Mouse (Mus musculus) embryonic stem cell, embryonic (primary cell): Measurements from ENCODE around the gene Elmo3.

Experiments
- CTCF ChIA-PET, 4 experiments: fragments of 300-600 bp in 2 of 4; fragments of 350-600 bp in 2 of 4; sonication (Branson Sonifier 250); formaldehyde crosslinking; loops; one replicate each; lab custom pipeline; 2022; ENCODE audit warnings: inconsistent platforms in 2 of 4; lab: Charles Lee
- POLR2A ChIA-PET, 4 experiments: fragments of 300-600 bp in 2 of 4; fragments of 350-600 bp in 2 of 4; sonication (Branson Sonifier 250); formaldehyde crosslinking; loops; one replicate each; lab custom pipeline; 2022; ENCODE audit warnings: antibody characterized with exemption in 4 of 4, inconsistent platforms in 1 of 4; lab: Charles Lee

Elmo3 gene

GRCm38 (mm10) chr8:105342768-105343167 is 37.4 kb downstream of the Elmo3 start:
- CTCF ChIA-PET: interaction anchor here in 1 of 4 experiments (0.6 kb wide), 1 partner anchor 18 kb away, joined by 4 read pairs; no protein-coding TSS in a partner anchor

DNA sequence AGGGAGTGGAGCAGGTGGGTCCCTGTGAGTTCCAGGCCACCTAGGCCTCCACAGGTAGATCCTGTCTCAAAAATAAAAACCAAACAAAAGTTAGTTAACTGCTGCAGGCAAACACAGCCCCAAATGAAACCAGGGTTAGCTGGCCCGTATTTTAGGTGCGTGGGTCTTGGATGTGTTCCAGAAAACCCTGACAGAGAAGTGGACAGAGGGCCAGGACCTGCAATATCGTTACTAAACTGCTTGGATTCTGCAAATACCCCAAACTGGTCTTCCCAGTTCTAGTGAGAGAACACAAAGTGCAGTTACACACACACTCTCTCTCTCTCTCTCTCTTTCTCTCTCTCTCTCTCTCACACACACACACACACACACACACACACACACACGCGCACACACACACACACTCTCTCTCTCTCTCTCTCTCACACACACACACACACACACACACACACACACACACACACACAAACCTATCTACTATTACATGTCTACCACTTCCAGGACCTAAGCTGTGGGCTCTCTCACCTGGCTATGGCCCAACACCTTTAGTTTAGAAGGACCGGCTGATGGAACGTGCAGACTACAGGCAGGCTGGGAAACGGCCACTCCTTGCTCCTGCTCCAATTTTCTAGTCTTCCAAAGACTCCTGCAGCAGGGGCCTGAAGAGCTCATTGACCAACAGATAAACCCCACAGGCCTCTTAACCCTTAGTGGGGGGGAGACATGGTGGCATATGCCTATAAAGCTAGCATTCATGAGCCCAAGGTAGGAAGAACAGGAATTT is 38.6 kb downstream of the Elmo3 start:
- CTCF ChIA-PET: interaction anchor here in 1 of 4 experiments (0.6 kb wide), 1 partner anchor 82 kb away, joined by 3 read pairs; no protein-coding TSS in a partner anchor
- POLR2A ChIA-PET: interaction anchor here in 2 of 4 experiments (1.3 to 1.4 kb wide), 2 partner anchors 16 kb away, joined by 3 to 4 read pairs; no protein-coding TSS in a partner anchor

More at GRCm38 (mm10) chr8:105342768-105343167, 37.4 kb downstream of the Elmo3 start:
- POLR2A ChIA-PET: interaction anchor here in 3 of 4 experiments (0.6 to 1.3 kb wide), 4 partner anchors 10 to 47 kb away, joined by 3 to 4 read pairs (median 4); partner anchors contain the start of gene Exoc3l (in 1 of the 3)

GRCm38 (mm10) chr8:105345061-105345975 is 39.9 kb downstream of the Elmo3 start:
- ChIA-PET CTCF (interaction anchor here in 1 of 4 experiments (0.9 kb wide), 1 partner anchor 86 kb away, joined by 3 read pairs; no protein-coding TSS in a partner anchor), POLR2A (interaction anchor here in 2 of 4 experiments (0.6 to 1.5 kb wide), 3 partner anchors 10 to 24 kb away, joined by 3 to 5 read pairs (median 3); no protein-coding TSS in a partner anchor)

DNA sequence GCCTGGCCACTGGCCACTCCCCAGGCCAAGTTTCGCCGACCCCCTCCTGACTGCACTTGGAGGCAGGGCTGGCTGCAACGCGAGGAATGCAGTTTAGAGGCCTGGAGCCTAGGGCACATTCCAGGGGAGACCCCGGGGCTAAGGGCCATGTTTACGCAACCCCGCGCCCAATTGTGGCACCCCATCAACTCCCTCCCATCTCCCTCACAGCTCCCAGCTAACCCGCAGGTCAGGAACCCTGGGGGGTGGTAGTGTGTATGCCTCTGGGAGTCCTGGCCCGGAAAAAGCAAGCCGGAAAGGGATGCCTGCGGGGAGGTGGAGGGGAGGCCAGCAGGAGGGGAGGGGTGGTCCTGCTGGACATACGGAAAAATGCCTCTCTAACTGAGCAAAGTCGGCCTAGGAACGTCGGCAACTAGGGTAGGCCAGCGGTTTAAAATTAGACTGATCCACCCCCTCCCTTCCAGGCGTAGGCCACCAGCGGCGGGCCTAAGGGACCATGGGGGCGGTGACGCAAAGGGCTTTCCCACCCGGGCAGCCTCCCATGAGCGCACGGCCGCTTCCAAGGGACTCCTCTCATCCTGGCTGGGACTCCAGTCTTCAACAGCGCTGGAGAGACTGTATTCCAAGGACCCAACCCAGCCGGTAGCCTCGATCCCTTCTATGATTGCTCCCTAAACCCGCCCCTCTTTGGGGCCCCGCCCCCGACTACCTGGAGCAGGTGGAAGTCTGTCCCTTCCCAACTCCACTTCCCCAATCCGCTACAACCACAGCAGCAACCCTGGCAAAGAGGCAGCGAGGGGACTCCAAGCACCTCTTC is 41.4 kb downstream of the Elmo3 start:
- POLR2A ChIA-PET: interaction anchor here in 1 of 4 experiments (0.6 kb wide), 1 partner anchor 707 kb away, joined by 4 read pairs; no protein-coding TSS in a partner anchor
- CTCF ChIA-PET: interaction anchor here in 1 of 4 experiments (0.5 kb wide), 1 partner anchor 111 kb away, joined by 3 read pairs; no protein-coding TSS in a partner anchor

DNA sequence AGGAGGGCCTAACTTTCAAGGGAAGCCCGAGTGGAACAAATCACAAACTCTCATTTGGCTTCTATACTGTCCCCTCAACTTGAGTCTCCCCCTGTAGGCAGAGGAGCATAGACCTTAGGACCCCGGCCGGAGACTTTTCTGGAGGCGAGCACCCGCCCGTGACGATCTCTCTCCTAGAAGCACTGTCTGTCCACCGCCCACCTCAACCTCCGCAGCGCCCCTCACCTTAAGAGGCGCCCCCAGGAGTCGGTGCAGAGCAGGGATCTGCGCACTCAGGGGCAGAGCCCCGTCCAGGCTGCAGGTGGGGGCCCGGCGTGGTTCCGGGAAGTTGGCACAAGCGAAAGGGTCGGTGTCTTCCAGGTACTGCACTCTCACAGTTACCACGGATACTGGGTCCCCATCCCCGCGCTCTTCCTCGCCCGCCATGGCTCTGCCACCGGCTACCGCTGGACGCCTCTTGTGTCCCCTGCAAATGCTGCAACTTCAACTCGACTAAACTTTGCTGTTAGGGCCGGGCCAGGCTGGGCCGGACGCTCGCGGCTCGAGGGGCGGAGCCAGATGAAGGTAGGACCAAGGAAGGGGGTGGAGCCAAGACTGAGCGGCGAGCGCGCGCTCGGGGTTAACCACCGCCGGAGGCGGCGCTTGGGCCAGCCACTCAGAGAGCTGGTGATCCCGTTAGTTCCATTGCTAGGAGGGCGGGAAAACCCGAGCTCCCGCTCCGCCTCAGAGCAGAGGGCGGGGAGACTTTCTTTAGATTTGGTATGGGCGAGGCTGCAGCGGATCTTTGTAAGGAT is 42.2 kb downstream of the Elmo3 start, which contains the start of gene Fhod1:
TSS of gene Fhod1 (minus strand) at position 526 of the 794 bp plus-strand sequence.
- ChIA-PET POLR2A (interaction anchor here in 3 of 4 experiments (0.5 to 4.4 kb wide), 62 partner anchors 8 to 1617 kb away, joined by 3 to 32 read pairs (median 4); partner anchors contain the start of genes Tppp3 (in 2 of the 3), 4931428F04Rik (in 1 of the 3), Acd (in 1 of the 3) and B3gnt9 (in 1 of the 3)), CTCF (interaction anchor here (0.5 to 4.3 kb wide), 33 partner anchors 8 to 745 kb away, joined by 3 to 17 read pairs (median 5); partner anchors contain the start of genes 4931428F04Rik (in 2 of the 4), B3gnt9 (in 1 of the 4) and Tppp3 (in 1 of the 4))

GRCm38 (mm10) chr8:105348450-105349095 is 43.2 kb downstream of the Elmo3 start, which contains the start of gene Slc9a5:
TSS of gene Slc9a5 (plus strand) at chr8:105348843.
- ChIA-PET POLR2A (interaction anchor here in 3 of 4 experiments (0.6 to 4.4 kb wide), 55 partner anchors 9 to 511 kb away, joined by 3 to 32 read pairs (median 4); partner anchors contain the start of genes Tppp3 (in 2 of the 3), 4931428F04Rik (in 1 of the 3), Acd (in 1 of the 3) and B3gnt9 (in 1 of the 3)), CTCF (interaction anchor here (0.5 to 4.3 kb wide), 28 partner anchors 9 to 746 kb away, joined by 3 to 17 read pairs (median 5); partner anchors contain the start of genes 4931428F04Rik (in 2 of the 4), Tppp3 (in 2 of the 4) and B3gnt9 (in 1 of the 4))

- CTCF ChIA-PET: interaction anchor here (0.7 to 4.3 kb wide), 17 partner anchors 10 to 401 kb away, joined by 3 to 17 read pairs (median 7); partner anchors contain the start of genes 4931428F04Rik (in 1 of the 4), B3gnt9 (in 1 of the 4) and Tppp3 (in 1 of the 4)
- POLR2A ChIA-PET: interaction anchor here in 3 of 4 experiments (0.6 to 4.4 kb wide), 30 partner anchors 10 to 1183 kb away, joined by 3 to 32 read pairs (median 4); partner anchors contain the start of genes E2f4 (in 2 of the 3), Tppp3 (in 2 of the 3), 4931428F04Rik (in 1 of the 3) and Lrrc29 (in 1 of the 3)
These were observed 43.8 kb downstream of the Elmo3 start for GRCm38 (mm10) chr8:105349096-105349771.

DNA sequence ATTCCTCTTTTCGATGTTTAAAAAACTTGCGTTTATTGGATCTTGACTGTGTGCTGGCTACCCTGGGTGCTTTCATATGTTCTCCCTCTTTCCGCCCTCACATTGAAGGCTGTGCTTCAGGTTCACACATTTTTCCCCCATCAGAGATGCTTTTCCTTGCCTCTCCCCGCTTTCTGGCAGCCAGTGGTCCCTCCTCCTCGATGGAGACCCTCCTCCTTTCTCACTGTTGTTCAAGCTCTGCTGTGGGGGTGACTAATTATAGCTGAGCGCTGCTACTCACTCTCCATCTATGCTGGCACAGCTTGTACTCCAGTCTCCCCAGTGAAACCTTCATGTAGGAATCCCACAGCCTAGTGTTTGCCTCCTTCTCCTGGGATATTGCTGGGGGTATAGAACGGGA is 44.8 kb downstream of the Elmo3 start:
- POLR2A ChIA-PET: interaction anchor here (0.6 to 4.4 kb wide), 21 partner anchors 9 to 1184 kb away, joined by 3 to 32 read pairs (median 4); partner anchors contain the start of genes Tppp3 (in 2 of the 4), 4931428F04Rik (in 1 of the 4), E2f4 (in 1 of the 4) and Plekhg4 (in 1 of the 4)
- CTCF ChIA-PET: interaction anchor here (0.6 to 4.3 kb wide), 8 partner anchors 9 to 650 kb away, joined by 3 to 17 read pairs (median 4); no protein-coding TSS in a partner anchor

- ChIA-PET POLR2A (interaction anchor here in 2 of 4 experiments (0.6 to 1.7 kb wide), 5 partner anchors 16 to 59 kb away, joined by 3 to 4 read pairs (median 3); partner anchors contain the start of genes Kctd19 (in 1 of the 2) and Plekhg4 (in 1 of the 2)), CTCF (interaction anchor here in 1 of 4 experiments (0.7 kb wide), 1 partner anchor 21 kb away, joined by 4 read pairs; no protein-coding TSS in a partner anchor)
These were observed 48.3 kb downstream of the Elmo3 start for GRCm38 (mm10) chr8:105353583-105354135.

GRCm38 (mm10) chr8:105354549-105354948 is 49.1 kb downstream of the Elmo3 start:
- POLR2A ChIA-PET: interaction anchor here in 2 of 4 experiments (1.0 to 1.7 kb wide), 5 partner anchors 18 to 57 kb away, joined by 3 to 4 read pairs (median 4); partner anchors contain the start of genes E2f4 (in 1 of the 2), Lrrc29 (in 1 of the 2), Plekhg4 (in 1 of the 2) and Tmem208 (in 1 of the 2)
- CTCF ChIA-PET: interaction anchor here in 2 of 4 experiments (0.6 to 1.3 kb wide), 3 partner anchors 20 to 87 kb away, joined by 3 read pairs; partner anchors contain the start of gene 4931428F04Rik (in 1 of the 2)

GRCm38 (mm10) chr8:105355179-105356024 is 50.0 kb downstream of the Elmo3 start:
- ChIA-PET POLR2A (interaction anchor here in 3 of 4 experiments (0.7 to 1.7 kb wide), 4 partner anchors 25 to 66 kb away, joined by 3 to 4 read pairs (median 4); partner anchors contain the start of genes 4931428F04Rik (in 1 of the 3), E2f4 (in 1 of the 3), Lrrc29 (in 1 of the 3) and Tmem208 (in 1 of the 3)), CTCF (interaction anchor here in 1 of 4 experiments (0.6 to 1.3 kb wide), 2 partner anchors 19 to 66 kb away, joined by 3 read pairs; partner anchors contain the start of gene 4931428F04Rik)

DNA sequence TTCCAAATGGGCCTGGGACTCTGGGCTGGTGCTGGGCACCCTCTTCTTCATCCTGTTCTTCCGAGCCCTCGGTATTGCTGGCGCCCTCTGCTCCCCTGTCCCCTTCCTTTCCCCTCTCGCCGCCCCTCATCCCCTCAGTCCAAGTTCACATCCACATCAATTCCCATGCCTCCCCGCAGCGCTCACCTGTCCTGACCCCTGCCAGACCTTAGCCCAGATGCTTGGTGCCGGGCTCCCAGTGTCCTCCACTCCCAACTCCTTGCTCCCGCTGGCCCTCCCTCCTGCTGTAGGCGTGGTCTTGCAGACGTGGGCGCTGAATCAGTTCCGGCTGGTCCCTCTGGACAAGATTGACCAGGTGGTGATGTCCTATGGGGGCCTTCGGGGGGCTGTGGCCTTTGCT is 51.3 kb downstream of the Elmo3 start:
- ChIA-PET CTCF (interaction anchor here in 1 of 4 experiments (1.9 kb wide), 1 partner anchor 18 kb away, joined by 6 read pairs; no protein-coding TSS in a partner anchor), POLR2A (no interaction called here)
